Mouse (Mus musculus): Measurements from ENCODE around the gene Kif19a. TPM values are rescaled to one million over a fixed set of nuclear protein-coding genes. Genes with fewer than 3 reads are reported as not detected.

Gene Kif19a
- polyA plus RNA-seq, 1 experiment from 2014 or later = 3.1 TPM

Other genes with a start within 250 kb of the Kif19a start
- 855 and 903 TPM in 2 replicates for gene Rpl38, start 96.9 kb upstream of the Kif19a start, polyA plus RNA-seq (2016; fragmentation: Nextera tagmentation; extraction: Ambion mirVana)
- 21.6 and 23.8 TPM in 2 replicates for gene Ttyh2, start 90.0 kb upstream of the Kif19a start, polyA plus RNA-seq (2016; fragmentation: Nextera tagmentation; extraction: Ambion mirVana)
- 3.0 and 4.2 TPM in 2 replicates for gene Dnaic2, start 38.0 kb upstream of the Kif19a start, polyA plus RNA-seq (2016; fragmentation: Nextera tagmentation; extraction: Ambion mirVana)
- gene Btbd17, start 30.6 kb downstream of the Kif19a start, polyA plus RNA-seq (2016; fragmentation: Nextera tagmentation; extraction: Ambion mirVana) = 48.5 and 51.2 TPM in 2 replicates
- gene Gpr142, start 33.5 kb downstream of the Kif19a start, polyA plus RNA-seq (2016; fragmentation: Nextera tagmentation; extraction: Ambion mirVana) = not detected in 2 replicates
- gene Gprc5c, start 85.8 kb downstream of the Kif19a start, polyA plus RNA-seq (2016; fragmentation: Nextera tagmentation; extraction: Ambion mirVana) = 21.6 and 23.9 TPM in 2 replicates
- gene Cd300a, start 124.7 kb downstream of the Kif19a start, polyA plus RNA-seq (2016; fragmentation: Nextera tagmentation; extraction: Ambion mirVana) = 0.74 and 0.87 TPM in 2 replicates
- not detected in 2 replicates for gene Cd300lb, start 169.0 kb downstream of the Kif19a start, polyA plus RNA-seq (2016; fragmentation: Nextera tagmentation; extraction: Ambion mirVana)
- not detected in 2 replicates for gene Cd300c, start 203.8 kb downstream of the Kif19a start, polyA plus RNA-seq (2016; fragmentation: Nextera tagmentation; extraction: Ambion mirVana)
- 0.08 and 0.11 TPM in 2 replicates for gene Cd300ld, start 224.5 kb downstream of the Kif19a start, polyA plus RNA-seq (2016; fragmentation: Nextera tagmentation; extraction: Ambion mirVana)
- 1.1 and 1.2 TPM in 2 replicates for gene Cd300c2, start 236.5 kb downstream of the Kif19a start, polyA plus RNA-seq (2016; fragmentation: Nextera tagmentation; extraction: Ambion mirVana)